Mouse (Mus musculus) ES-Bruce4 (cell line): ENCODE results near the gene Cd47. TPM values are rescaled to one million over a fixed set of nuclear protein-coding genes. Genes with fewer than 3 reads are reported as not detected.
A peak's percentile ranks its signal among the peaks of the same experiment; 100 is the strongest.

ENCODE experiments used
- H3K27ac ChIP-seq: 2 replicates; pipeline ENCODE4 v1.5.1; 2012; ENCODE audit warnings: low read length, inconsistent platforms; ENCODE audit not compliant: insufficient read depth
- H3K27me3 ChIP-seq: 2 replicates; pipeline ENCODE4 v1.6.1; 2012; ENCODE audit warnings: mild to moderate bottlenecking, low read length, inconsistent platforms; ENCODE audit not compliant: control insufficient read depth, poor library complexity, insufficient read depth, severe bottlenecking
- H3K36me3 ChIP-seq: 2 replicates; pipeline ENCODE4 v1.6.1; 2012; ENCODE audit warnings: inconsistent platforms, mild to moderate bottlenecking, low read length, moderate library complexity; ENCODE audit not compliant: control insufficient read depth, poor library complexity, insufficient read depth, severe bottlenecking
- H3K4me1 ChIP-seq: one replicate; pipeline ENCODE4 v1.8.1; 2011; ENCODE audit warnings: low read length; ENCODE audit not compliant: control insufficient read depth, insufficient read depth
- H3K4me3 ChIP-seq: 2 replicates; pipeline ENCODE4 v1.5.1; 2011; ENCODE audit warnings: low read depth, mild to moderate bottlenecking, low read length
- H3K9ac ChIP-seq: 2 replicates; pipeline ENCODE4 v1.6.1; 2012; ENCODE audit warnings: low read depth, mild to moderate bottlenecking, inconsistent platforms; ENCODE audit not compliant: poor library complexity, severe bottlenecking
- H3K9me3 ChIP-seq: replicated peaks from 2 replicates; pipeline ENCODE4 v1.6.1; 2012; ENCODE audit warnings: mild to moderate bottlenecking, low read length, inconsistent platforms; ENCODE audit not compliant: control insufficient read depth, poor library complexity, insufficient read depth, severe bottlenecking
- CTCF ChIP-seq: IDR thresholded peaks from one replicate; pipeline ENCODE4 v1.8.1; 2011; ENCODE audit warnings: low read depth, low read length
- EP300 ChIP-seq: IDR thresholded peaks from 2 replicates; pipeline ENCODE4 v1.6.1; 2011; ENCODE audit warnings: low read depth, low read length; ENCODE audit not compliant: insufficient read depth
- POLR2A ChIP-seq: IDR thresholded peaks from one replicate; pipeline ENCODE4 v1.8.1; 2011; ENCODE audit warnings: low read length; ENCODE audit not compliant: insufficient read depth
- polyA plus RNA-seq: library from polyadenylated mRNA; stranded (reverse); fragments of >200 nt; gene quantifications from 2 replicates; pipeline ENCODE4 v1.2.4, GENCODE M21; 2011; ENCODE audit warnings: low read depth; ENCODE audit not compliant: missing spikeins, insufficient read depth, insufficient read length

The Cd47 gene
- polyA plus RNA-seq, 1 experiment: 11.0 TPM

DNA sequence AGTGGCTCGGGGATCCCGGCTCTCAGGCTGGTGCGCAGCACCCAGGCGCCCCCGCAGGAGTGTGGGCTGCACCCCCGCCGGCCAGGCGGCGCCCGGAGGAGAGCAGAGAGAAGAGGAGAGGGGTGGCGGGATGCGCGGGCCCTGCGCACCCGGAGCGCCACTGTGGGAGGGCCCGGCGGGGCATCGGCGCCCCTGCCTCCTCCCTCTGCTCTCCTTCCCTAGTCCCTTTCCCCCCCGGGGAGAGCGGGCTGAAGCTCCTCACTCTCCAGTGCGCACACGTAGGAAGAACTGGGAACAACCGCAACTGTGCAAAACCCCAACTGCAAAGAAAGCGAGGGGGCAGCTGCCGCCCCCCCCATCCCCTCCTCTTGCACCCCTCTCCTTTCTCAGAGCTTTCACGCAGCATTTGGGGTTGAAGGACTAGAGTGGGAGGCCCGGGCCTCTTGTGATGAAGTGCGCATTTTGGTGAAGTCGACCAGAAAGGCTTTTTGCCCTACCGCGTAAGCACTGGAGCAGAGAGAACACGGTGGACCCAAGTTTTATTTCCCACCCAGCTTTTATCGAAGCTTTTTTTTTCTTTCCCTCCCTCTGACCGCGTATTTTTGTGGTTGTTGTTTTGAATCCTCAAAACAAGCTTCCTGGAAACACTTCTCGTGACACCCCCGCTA is 55.6 kb downstream of the Cd47 start:
- Histone ChIP-seq H3K9me3 (no peaks in the 10 kb centered on the region), H3K36me3 (no peaks in the 10 kb centered on the region), H3K4me1 (peaks cover 2% of the 10 kb centered on the region), H3K27me3 (peaks cover 2% of the 10 kb centered on the region; the same call in 1 of the 2 replicates), H3K4me3 (peak overlapping the region; percentile 73), H3K9ac (peak overlapping the region; percentile 76), H3K27ac (no peak overlapping the region)
- no peak for TF ChIP-seq CTCF
- no peak for TF ChIP-seq POLR2A
- TF ChIP-seq EP300: no peak

DNA sequence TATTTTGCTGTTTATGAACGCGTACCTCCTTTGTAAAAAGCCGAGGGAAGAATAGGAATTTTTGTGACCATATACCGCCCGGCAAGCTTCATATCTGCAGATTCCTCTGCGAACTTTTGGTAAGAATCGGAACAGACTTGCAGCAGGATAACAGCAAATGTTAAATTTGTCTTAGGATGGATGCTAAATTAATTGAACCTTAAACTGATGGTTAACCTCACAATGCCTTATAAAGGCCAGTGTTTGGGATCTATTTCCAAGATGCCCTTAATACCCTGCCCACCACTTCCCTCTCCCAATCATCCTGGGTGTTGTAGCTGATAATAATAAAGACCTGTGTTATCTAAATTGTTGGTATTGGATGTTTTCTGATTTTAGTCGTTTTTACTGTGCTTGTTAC is 56.3 kb downstream of the Cd47 start:
- Histone ChIP-seq H3K36me3 (no peaks in the 10 kb centered on the region), H3K27me3 (no peaks in the 10 kb centered on the region), H3K9me3 (no peaks in the 10 kb centered on the region), H3K27ac (no peak overlapping the region), H3K9ac (peak overlapping the region; percentile 76), H3K4me1 (peaks cover 5% of the 10 kb centered on the region), H3K4me3 (no peak overlapping the region)
- TF ChIP-seq POLR2A: no peak
- TF ChIP-seq CTCF: no peak

DNA sequence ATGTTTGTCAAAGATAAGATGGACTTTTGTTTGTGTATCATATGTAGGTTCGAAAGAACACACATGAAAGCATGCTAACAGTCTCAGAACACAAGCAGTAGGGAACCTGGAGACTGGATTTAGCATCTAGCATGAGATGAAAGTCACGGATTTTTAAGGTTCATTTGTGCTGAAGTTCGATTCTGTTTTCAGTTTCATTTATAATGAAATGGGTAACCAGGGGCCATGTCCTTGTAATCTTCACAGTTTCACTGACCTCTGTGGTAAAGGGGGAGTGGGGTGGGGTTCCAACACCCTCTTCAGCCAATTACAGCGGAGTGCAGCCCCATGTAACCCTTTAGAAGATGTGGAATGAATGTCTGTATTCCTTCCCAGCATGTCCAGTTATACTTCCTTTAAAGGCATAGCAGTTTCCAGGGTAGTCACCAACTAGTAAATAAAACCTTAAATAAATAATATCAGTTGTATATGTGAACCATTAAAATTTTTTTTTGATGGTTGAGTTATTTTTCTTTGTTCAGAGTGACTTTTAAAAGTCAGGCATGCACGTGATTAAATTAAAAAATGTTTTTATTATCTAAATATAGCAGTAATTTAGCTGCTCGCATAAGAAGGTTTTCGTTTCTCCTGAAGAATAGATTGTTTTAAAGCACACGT is 57.3 kb downstream of the Cd47 start:
- Histone ChIP-seq H3K36me3 (no peaks in the 10 kb centered on the region), H3K9ac (no peak overlapping the region), H3K4me1 (peaks cover 6% of the 10 kb centered on the region), H3K27me3 (no peaks in the 10 kb centered on the region), H3K27ac (no peak overlapping the region), H3K4me3 (no peak overlapping the region), H3K9me3 (no peaks in the 10 kb centered on the region)
- no peak for TF ChIP-seq CTCF
- no peak for TF ChIP-seq EP300
- TF ChIP-seq POLR2A: no peak

DNA sequence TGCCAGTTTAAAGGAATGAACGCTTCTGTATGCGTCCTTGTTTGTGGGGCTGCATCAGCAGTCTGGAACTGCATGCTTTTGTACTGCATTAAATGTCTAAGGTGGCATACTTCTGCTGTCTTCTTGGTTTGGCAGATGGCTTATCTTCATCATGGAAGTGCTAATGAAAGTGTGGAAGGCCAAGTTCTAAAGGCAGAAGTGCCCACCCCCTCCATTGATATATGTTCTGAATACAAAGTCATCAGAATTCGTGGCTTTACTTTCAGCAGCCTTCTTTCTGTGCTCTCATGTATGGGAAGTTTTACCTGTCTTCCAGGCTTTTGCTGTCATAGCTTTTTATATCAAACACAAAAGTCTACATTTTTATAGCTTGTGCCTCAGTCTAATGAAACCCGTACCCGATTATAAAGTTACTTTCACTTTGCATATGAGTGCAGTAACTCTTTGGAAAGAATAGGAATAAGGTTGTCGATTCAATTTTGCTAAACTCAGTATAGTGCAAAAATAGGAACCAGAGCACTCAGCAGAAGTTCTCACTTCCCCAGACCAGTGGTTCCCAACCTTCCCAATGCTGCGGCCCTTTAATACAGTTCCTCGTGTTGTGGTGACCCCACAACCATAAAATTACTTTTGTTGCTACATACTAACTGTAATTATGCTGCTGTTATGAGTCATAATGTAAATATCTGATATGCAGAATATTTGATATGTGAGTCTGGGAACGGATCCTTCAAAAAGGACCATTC is 58.0 kb downstream of the Cd47 start:
- Histone ChIP-seq H3K36me3 (no peaks in the 10 kb centered on the region), H3K27ac (no peak overlapping the region), H3K9me3 (no peaks in the 10 kb centered on the region), H3K4me3 (no peak overlapping the region), H3K9ac (no peak overlapping the region), H3K27me3 (no peaks in the 10 kb centered on the region), H3K4me1 (peaks cover 6% of the 10 kb centered on the region)
- TF ChIP-seq CTCF (no peak), EP300 (no peak)

DNA sequence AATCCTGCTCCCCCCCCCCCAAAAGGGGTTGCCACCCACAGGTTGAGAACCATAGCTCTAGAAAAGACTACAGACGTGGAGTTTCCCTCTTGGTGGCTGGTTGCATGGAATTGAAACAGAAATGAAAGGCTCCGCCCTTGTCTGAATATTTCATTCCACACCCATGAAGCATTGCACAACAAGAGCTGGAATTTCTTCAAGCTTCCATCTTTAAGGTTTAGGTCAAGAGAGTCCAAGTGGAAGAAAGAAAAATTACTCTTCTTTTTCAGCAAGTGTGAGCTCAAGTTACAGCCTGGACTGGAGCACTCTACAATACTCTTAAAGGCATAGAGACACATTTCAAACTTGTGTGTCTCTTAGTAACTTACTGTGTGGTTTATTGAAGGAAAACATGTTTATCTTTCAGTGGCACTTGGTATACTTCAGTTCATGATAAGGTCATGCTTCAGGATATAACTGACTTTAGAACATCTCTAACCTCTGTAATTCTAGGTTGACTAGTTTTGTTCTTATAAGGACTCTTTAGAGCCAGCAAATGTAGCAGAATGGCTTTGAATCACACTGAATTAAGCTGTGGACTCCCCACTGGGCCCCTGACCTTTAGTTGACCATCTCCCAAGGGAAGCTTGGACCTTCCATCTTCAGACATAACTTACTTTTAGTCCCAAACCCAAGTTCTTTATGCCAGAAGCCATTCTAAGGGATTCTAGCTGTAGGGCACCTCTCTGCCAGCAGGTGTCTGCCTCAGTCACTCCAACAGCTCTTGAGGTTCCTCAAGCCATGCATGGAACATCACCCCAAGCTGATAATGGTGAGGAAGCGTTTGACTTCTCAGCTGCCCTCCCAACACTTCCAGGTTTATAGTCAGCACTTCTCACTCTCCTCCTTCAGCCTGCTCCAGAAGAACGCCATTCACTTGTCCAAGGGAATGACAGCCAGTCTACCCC is 58.8 kb downstream of the Cd47 start:
- H3K27me3 ChIP-seq: no peaks in the 10 kb centered on the region
- no peak overlapping the region for H3K9ac ChIP-seq
- no peak overlapping the region for H3K27ac ChIP-seq
- H3K36me3 ChIP-seq: no peaks in the 10 kb centered on the region
- TF ChIP-seq CTCF (no peak), POLR2A (no peak), EP300 (no peak)
- H3K9me3 ChIP-seq: no peaks in the 10 kb centered on the region
- H3K4me1 ChIP-seq: peaks cover 6% of the 10 kb centered on the region
- no peak overlapping the region for H3K4me3 ChIP-seq
